Mouse (Mus musculus) olfactory bulb, adult 2 months (tissue): ENCODE measurements at regions not wholly inside any gene's neighbourhood (a gene's known extent, or its start where the extent isn't known, plus 50 kb on each side); places are given as distances from the start of the nearest gene placed in this dataset.

Experiments
- H3K27ac ChIP-seq: fragments of 200-500 bp; 2 replicates; pipeline ENCODE4 v1.5.1; 2012; ENCODE audit warnings: low read depth, low read length; ENCODE audit not compliant: insufficient read depth
- H3K4me1 ChIP-seq: fragments of 200-500 bp; 2 replicates; pipeline ENCODE4 v1.6.1; 2012; ENCODE audit warnings: low read length; ENCODE audit not compliant: control insufficient read depth, insufficient read depth
- H3K4me3 ChIP-seq: fragments of 200-500 bp; 2 replicates; pipeline ENCODE4 v1.5.1; 2012; ENCODE audit warnings: mild to moderate bottlenecking, low read depth, low read length, moderate library complexity; ENCODE audit not compliant: insufficient read depth
- CTCF ChIP-seq: fragments of 200-500 bp; IDR thresholded peaks from 2 replicates; pipeline ENCODE4 v1.5.1; 2012; ENCODE audit warnings: low read depth, mild to moderate bottlenecking, low read length, moderate library complexity; ENCODE audit not compliant: insufficient read depth
- POLR2A ChIP-seq: fragments of 200-500 bp; IDR thresholded peaks from 2 replicates; pipeline ENCODE4 v1.6.1; 2012; ENCODE audit warnings: mild to moderate bottlenecking, low read depth, low read length, moderate library complexity; ENCODE audit not compliant: insufficient read depth
- WGBS: fragments of 180-500 bp; shearing (Covaris S2); methylation state at CpG from one replicate; pipeline ENCODE4 v1.1.7; 2018; 5-methylcytosine and 5-hydroxymethylcytosine counted together

GRCm38 (mm10) chr7:35901942-35902381, 99.2 kb upstream of the Zfp507 start:
- Histone ChIP-seq H3K4me3 (no peak overlapping the region), H3K27ac (no peak overlapping the region), H3K4me1 (no peaks in the 10 kb centered on the region)
- WGBS, result 12% methylated on average over 17 of the region's 17 CpGs
- TF ChIP-seq POLR2A, result no peak
- TF ChIP-seq CTCF, result peak; percentile 96

GRCm38 (mm10) chr7:35898701-35899445, 96.1 kb upstream of the Zfp507 start:
- TF ChIP-seq POLR2A (no peak), CTCF (no peak)
- no peak overlapping the region for H3K4me3 ChIP-seq
- 66% methylated on average over 6 of the region's 6 CpGs for WGBS
- H3K4me1 ChIP-seq, result no peaks in the 10 kb centered on the region
- H3K27ac ChIP-seq, result no peak overlapping the region

GRCm38 (mm10) chr7:35893292-35893691, 90.5 kb upstream of the Zfp507 start:
- TF ChIP-seq CTCF, result no peak
- no peak for TF ChIP-seq POLR2A
- Histone ChIP-seq H3K4me1 (no peaks in the 10 kb centered on the region), H3K27ac (no peak overlapping the region), H3K4me3 (no peak overlapping the region)
- WGBS, result 57% methylated on average over 2 of the region's 2 CpGs

GRCm38 (mm10) chr7:35886051-35886450, 83.2 kb upstream of the Zfp507 start:
- no peak for TF ChIP-seq POLR2A
- TF ChIP-seq CTCF, result no peak
- 82% methylated on average over 11 of the region's 11 CpGs for WGBS
- no peak overlapping the region for H3K27ac ChIP-seq
- H3K4me3 ChIP-seq, result no peak overlapping the region
- H3K4me1 ChIP-seq, result no peaks in the 10 kb centered on the region

DNA sequence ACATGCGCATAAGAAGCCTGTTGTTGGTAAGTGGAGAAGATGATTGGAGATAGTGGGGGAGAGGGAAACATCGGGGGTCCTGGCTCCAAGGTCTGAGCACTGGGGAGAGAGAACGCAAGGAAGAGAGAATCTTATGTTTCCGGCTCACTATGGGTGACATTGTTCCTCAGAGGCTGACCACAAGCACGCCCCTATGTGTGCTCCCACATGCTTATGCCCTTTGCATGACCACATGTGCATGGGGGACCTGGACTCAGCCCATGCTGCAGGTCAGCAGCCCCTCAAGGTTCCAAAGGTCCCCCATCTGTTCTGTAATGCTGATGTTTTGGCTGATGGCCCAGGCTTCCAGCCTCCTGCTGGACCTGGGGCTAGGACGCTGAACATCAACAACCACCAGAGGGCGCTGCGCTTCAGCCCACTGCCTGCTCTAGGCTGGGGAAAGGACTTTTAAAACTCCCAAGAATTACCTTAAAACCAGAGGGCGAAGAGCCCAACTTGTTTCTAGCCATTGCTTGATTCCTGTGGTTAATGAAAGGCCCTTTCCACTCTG, 77.0 kb upstream of the Zfp507 start:
- 49% methylated on average over 9 of the region's 9 CpGs for WGBS
- no peak overlapping the region for H3K27ac ChIP-seq
- TF ChIP-seq POLR2A (no peak), CTCF (peak; percentile 95)
- H3K4me3 ChIP-seq, result no peak overlapping the region
- no peaks in the 10 kb centered on the region for H3K4me1 ChIP-seq

- no peaks in the 10 kb centered on the region for H3K4me1 ChIP-seq
- H3K4me3 ChIP-seq, result no peak overlapping the region
- H3K27ac ChIP-seq, result no peak overlapping the region
- no peak for TF ChIP-seq CTCF
- no peak for TF ChIP-seq POLR2A
- WGBS, result 78% methylated on average over 7 of the region's 7 CpGs
Measured at GRCm38 (mm10) chr7:35878164-35878563, 75.4 kb upstream of the Zfp507 start.

DNA sequence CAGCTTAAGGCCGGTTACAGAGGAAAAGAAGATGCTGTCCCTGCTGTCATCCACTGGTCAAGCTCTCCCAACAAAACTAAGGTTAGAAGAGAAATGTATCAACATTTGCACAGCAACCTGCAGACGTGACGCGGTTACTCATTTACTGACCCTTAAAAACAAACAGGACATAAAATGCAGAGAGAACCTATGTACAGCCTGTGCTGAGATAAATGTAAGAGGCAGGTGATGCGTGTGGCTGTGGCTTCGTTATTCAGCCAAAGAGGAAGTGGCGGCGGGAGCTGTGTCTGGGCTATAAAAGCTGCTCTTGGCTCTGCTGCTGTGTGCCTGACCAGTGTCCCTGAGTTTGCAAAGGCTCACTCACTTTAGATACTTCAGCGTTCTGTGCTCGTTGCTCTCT, 58.2 kb upstream of the Zfp507 start:
- Histone ChIP-seq H3K4me1 (no peaks in the 10 kb centered on the region), H3K27ac (no peak overlapping the region), H3K4me3 (no peak overlapping the region)
- TF ChIP-seq CTCF (no peak), POLR2A (no peak)
- WGBS, result 89% methylated on average over 10 of the region's 10 CpGs

DNA sequence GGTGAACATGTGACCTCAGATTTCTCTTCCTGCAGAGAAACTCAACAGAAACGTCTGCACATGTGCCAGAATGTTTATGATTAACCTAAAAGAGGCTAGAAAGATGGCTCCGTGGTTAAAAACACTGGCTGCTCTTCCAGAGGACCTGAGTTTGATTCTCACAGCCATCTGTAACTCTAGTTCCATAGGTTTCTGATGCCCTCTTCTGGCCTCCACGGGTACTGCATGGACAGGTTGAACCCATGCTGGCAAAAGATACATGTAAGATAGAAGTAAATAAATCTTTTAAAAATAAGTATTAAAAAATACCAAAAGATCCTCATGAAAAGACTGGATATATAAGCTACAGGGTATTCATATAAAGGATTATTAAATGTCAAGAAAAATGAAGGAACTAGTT, 56.8 kb upstream of the Zfp507 start:
- TF ChIP-seq POLR2A (no peak), CTCF (no peak)
- Histone ChIP-seq H3K4me3 (no peak overlapping the region), H3K4me1 (no peaks in the 10 kb centered on the region), H3K27ac (no peak overlapping the region)
- WGBS, result 31% methylated on average over 3 of the region's 3 CpGs

GRCm38 (mm10) chr7:35857693-35858092, 54.9 kb upstream of the Zfp507 start:
- no peaks in the 10 kb centered on the region for H3K4me1 ChIP-seq
- TF ChIP-seq POLR2A (no peak), CTCF (no peak)
- no peak overlapping the region for H3K4me3 ChIP-seq
- 86% methylated on average over 10 of the region's 10 CpGs for WGBS
- no peak overlapping the region for H3K27ac ChIP-seq
